Mouse (Mus musculus): Measurements from ENCODE around the gene Rnf10. TPM values are rescaled to one million over a fixed set of nuclear protein-coding genes. Genes with fewer than 3 reads are reported as not detected.
A peak's percentile ranks its signal among the peaks of the same experiment; 100 is the strongest.
"Not testable (repeated sequence)": the region's sequence is repeated elsewhere in the genome, so short reads cannot be mapped to it uniquely, and the experiment has no call there.

The Rnf10 gene
- polyA plus RNA-seq, 2 experiments, result 60.2 to 97.0 TPM

- DNase-seq (ENCODE audit: low read depth in 3 of 3, low spot score in 3 of 3) (no peak), ATAC-seq (ENCODE audit: insufficient read depth) (no peak)
- no peak for TF ChIP-seq CTCF (IDR thresholded peaks at IDR 0.05; ENCODE audit: low read depth)
- TF ChIP-seq EP300 (IDR thresholded peaks at IDR 0.05; ENCODE audit: low read depth), result no peak
- Histone ChIP-seq H3K4me2 (ENCODE audit: low read depth) (peak overlapping the region; percentile 62), H3K9me3 (ENCODE audit: control insufficient read depth, low read length) (no peaks in the 10 kb centered on the region), H3K27ac (peak overlapping the region; percentile 62), H3K36me3 (replicated peaks; ENCODE audit: control insufficient read depth, insufficient read depth, low read depth) (no peaks in the 10 kb centered on the region), H3K27me3 (ENCODE audit: control insufficient read depth, insufficient read depth, low read length) (no peaks in the 10 kb centered on the region), H3K9ac (replicated peaks) (peak overlapping the region; percentile 31), H3K4me1 (replicated peaks; ENCODE audit: control insufficient read depth in 2 of 2, insufficient read depth in 2 of 2, low read length in 1 of 2) (peaks cover 24 to 36% of the 10 kb centered on the region in 2 experiments), H3K4me3 (ENCODE audit: insufficient read depth in 1 of 2, low read depth in 2 of 2, low read length in 2 of 2) (no peak overlapping the region)
- WGBS (ENCODE audit: insufficient replicate concordance), result 22% methylated on average over 5 of the region's 5 CpGs
These were observed 40.9 kb upstream of the Rnf10 start for GRCm38 (mm10) chr5:115313668-115313943.

- peak overlapping the region; percentile 62 for H3K27ac ChIP-seq
- H3K4me1 ChIP-seq (replicated peaks; ENCODE audit: control insufficient read depth in 2 of 2, insufficient read depth in 2 of 2, low read length in 1 of 2), result peaks cover 24 to 33% of the 10 kb centered on the region in 2 experiments
- peak overlapping the region; percentile 31 for H3K9ac ChIP-seq (replicated peaks)
- DNase-seq (ENCODE audit: low read depth in 3 of 3, low spot score in 3 of 3), result peak in 1 of 3 experiments; percentile 50
- TF ChIP-seq CTCF (IDR thresholded peaks at IDR 0.05; ENCODE audit: low read depth) (no peak), EP300 (IDR thresholded peaks at IDR 0.05; ENCODE audit: low read depth) (no peak)
- H3K4me2 ChIP-seq (ENCODE audit: low read depth), result peak overlapping the region; percentile 62
- no peaks in the 10 kb centered on the region for H3K27me3 ChIP-seq (ENCODE audit: control insufficient read depth, insufficient read depth, low read length)
- H3K9me3 ChIP-seq (ENCODE audit: control insufficient read depth, low read length), result no peaks in the 10 kb centered on the region
- peak; percentile 83 for ATAC-seq (ENCODE audit: insufficient read depth)
- no peaks in the 10 kb centered on the region for H3K36me3 ChIP-seq (replicated peaks; ENCODE audit: control insufficient read depth, insufficient read depth, low read depth)
- H3K4me3 ChIP-seq (ENCODE audit: insufficient read depth in 1 of 2, low read depth in 2 of 2, low read length in 2 of 2), result 0 out of 4 replicates have a peak overlapping the region, but pooled peaks have one; percentile 2 to 5
- WGBS (ENCODE audit: insufficient replicate concordance), result 34% methylated on average over 10 of the region's 10 CpGs
These were observed 40.3 kb upstream of the Rnf10 start for GRCm38 (mm10) chr5:115312816-115313667.

GRCm38 (mm10) chr5:115312354-115312753 is 39.7 kb upstream of the Rnf10 start:
- Histone ChIP-seq H3K4me3 (ENCODE audit: insufficient read depth in 1 of 2, low read depth in 2 of 2, low read length in 2 of 2) (0 out of 4 replicates have a peak overlapping the region, but pooled peaks of 1 of the 2 experiments have one; percentile 2), H3K4me1 (replicated peaks; ENCODE audit: control insufficient read depth in 2 of 2, insufficient read depth in 2 of 2, low read length in 1 of 2) (peaks cover 23 to 29% of the 10 kb centered on the region in 2 experiments), H3K4me2 (ENCODE audit: low read depth) (peak overlapping the region; percentile 62), H3K27ac (peak overlapping the region; percentile 62), H3K9ac (replicated peaks) (peak overlapping the region; percentile 27; the same call in 1 of the 2 replicates), H3K27me3 (ENCODE audit: control insufficient read depth, insufficient read depth, low read length) (no peaks in the 10 kb centered on the region), H3K9me3 (ENCODE audit: control insufficient read depth, low read length) (no peaks in the 10 kb centered on the region), H3K36me3 (replicated peaks; ENCODE audit: control insufficient read depth, insufficient read depth, low read depth) (no peaks in the 10 kb centered on the region)
- DNase-seq (ENCODE audit: low read depth in 3 of 3, low spot score in 3 of 3), result no peak
- 18% methylated on average over 4 of the region's 4 CpGs for WGBS (ENCODE audit: insufficient replicate concordance)
- no peak for TF ChIP-seq EP300 (IDR thresholded peaks at IDR 0.05; ENCODE audit: low read depth)
- TF ChIP-seq CTCF (IDR thresholded peaks at IDR 0.05; ENCODE audit: low read depth), result no peak
- ATAC-seq (ENCODE audit: insufficient read depth), result peak; percentile 82

GRCm38 (mm10) chr5:115302190-115302589 is 29.5 kb upstream of the Rnf10 start:
- Histone ChIP-seq H3K4me1 (replicated peaks; ENCODE audit: control insufficient read depth in 2 of 2, insufficient read depth in 2 of 2, low read length in 1 of 2) (peaks cover 18 to 26% of the 10 kb centered on the region in 2 experiments), H3K36me3 (replicated peaks; ENCODE audit: control insufficient read depth, insufficient read depth, low read depth) (peaks cover 21% of the 10 kb centered on the region), H3K4me2 (ENCODE audit: low read depth) (peak overlapping the region; percentile 95)
- ATAC-seq (ENCODE audit: insufficient read depth); H3K27ac ChIP-seq; DNase-seq (ENCODE audit: low read depth in 3 of 3, low spot score in 3 of 3); H3K27me3 ChIP-seq (ENCODE audit: control insufficient read depth, insufficient read depth, low read length); H3K9ac ChIP-seq (replicated peaks); H3K4me3 ChIP-seq (ENCODE audit: insufficient read depth in 1 of 2, low read depth in 2 of 2, low read length in 2 of 2); H3K9me3 ChIP-seq (ENCODE audit: control insufficient read depth, low read length): not testable (repeated sequence)
- WGBS (ENCODE audit: insufficient replicate concordance), result 66% methylated on average over 7 of the region's 7 CpGs

GRCm38 (mm10) chr5:115301615-115302014 is 28.9 kb upstream of the Rnf10 start:
- 33% methylated on average over 13 of the region's 13 CpGs for WGBS (ENCODE audit: insufficient replicate concordance)
- H3K27ac ChIP-seq, result peak overlapping the region; percentile 71
- H3K4me3 ChIP-seq (ENCODE audit: insufficient read depth in 1 of 2, low read depth in 2 of 2, low read length in 2 of 2), result peak overlapping the region; percentile 86 to 90
- no peak for ATAC-seq (ENCODE audit: insufficient read depth)
- H3K4me2 ChIP-seq (ENCODE audit: low read depth), result peak overlapping the region; percentile 95
- peaks cover 18 to 32% of the 10 kb centered on the region in 2 experiments for H3K4me1 ChIP-seq (replicated peaks; ENCODE audit: control insufficient read depth in 2 of 2, insufficient read depth in 2 of 2, low read length in 1 of 2)
- TF ChIP-seq CTCF (IDR thresholded peaks at IDR 0.05; ENCODE audit: low read depth), result no peak
- TF ChIP-seq EP300 (IDR thresholded peaks at IDR 0.05; ENCODE audit: low read depth), result no peak
- DNase-seq (ENCODE audit: low read depth in 3 of 3, low spot score in 3 of 3), result no peak
- H3K36me3 ChIP-seq (replicated peaks; ENCODE audit: control insufficient read depth, insufficient read depth, low read depth), result peaks cover 25% of the 10 kb centered on the region
- H3K9ac ChIP-seq (replicated peaks), result peak overlapping the region; percentile 75
- no peaks in the 10 kb centered on the region for H3K27me3 ChIP-seq (ENCODE audit: control insufficient read depth, insufficient read depth, low read length)
- H3K9me3 ChIP-seq (ENCODE audit: control insufficient read depth, low read length), result no peaks in the 10 kb centered on the region

Data from liver, embryonic 14.5 days (tissue).